In the genomic region with DNA sequence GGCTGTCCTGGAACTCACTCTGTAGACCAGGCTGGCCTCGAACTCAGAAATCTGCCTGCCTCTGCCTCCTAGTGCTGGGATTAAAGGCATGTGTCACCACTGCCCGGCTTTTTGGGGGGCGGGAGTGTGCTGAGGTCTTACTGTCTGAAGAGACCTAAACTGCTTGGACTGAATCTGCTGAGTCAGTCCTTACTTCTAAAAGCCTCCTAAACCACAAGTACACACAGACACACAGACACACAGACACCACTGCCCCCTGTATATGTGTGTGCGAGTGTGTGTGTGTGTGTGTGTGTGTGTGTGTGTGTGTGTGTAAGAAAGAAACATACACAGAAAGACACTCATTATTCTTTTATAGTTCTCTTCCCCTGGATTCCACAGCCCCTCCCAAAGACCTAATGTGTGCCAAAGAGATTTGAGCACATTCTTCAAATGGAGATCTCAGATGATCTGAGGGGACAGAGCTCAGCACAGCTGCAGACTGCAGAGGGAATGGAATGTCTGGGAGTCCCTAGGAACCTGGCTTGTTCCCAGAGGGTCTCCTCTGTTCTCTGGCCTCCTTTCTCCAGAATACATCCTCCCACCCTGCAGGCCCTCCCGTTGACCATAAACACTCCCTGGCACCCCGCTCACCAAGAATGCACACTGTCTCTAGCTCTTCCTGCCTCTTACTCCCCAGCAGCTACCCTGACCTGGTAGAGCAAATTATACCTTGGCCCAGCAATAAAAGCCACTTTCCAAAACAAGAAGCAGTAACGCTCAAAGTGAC, we compare ENCODE assay signal across 11 mouse cellular contexts. TPM values are rescaled to one million over a fixed set of nuclear protein-coding genes. Genes with fewer than 3 reads are reported as not detected.
DNase-seq lines count a peak whose midpoint lies in the region; ATAC-seq and TF ChIP-seq lines count a peak whose summit lies in the region.
"Had no signal": no experiment of that assay in that cellular context is flagged by ENCODE, and none has a peak within 500 bp of the region (broad histone marks: within the 10 kb centered on the region; RNA-seq: fewer than 3 reads in every experiment).

No protein-coding gene starts in this region.

- no peak for DNase-seq in heart, adult 11 months
- DNase-seq in ES-E14 (ENCODE audit: low read depth, low spot score), result no peak
- no peak for DNase-seq in forebrain, postnatal 0 days
- DNase-seq in midbrain, embryonic 11.5 days (ENCODE audit: low spot score, missing footprints), result no peak
- no peak for DNase-seq in frontal cortex, postnatal 25 days (ENCODE audit: low spot score in 2 of 2)
- no peak for DNase-seq in layer of hippocampus, adult 9-10 months (ENCODE audit: low spot score)
- DNase-seq: thymus, postnatal 14 days had no signal

- in situ Hi-C loops in ES-E14 (cut with MboI; ENCODE audit: low sequenced_read_pairs in 2 of 2, unreplicated experiment in 2 of 2), result no loop called here

- peaks cover 11 to 13% of the 10 kb centered on the region in 2 experiments; a peak in 3 of 4 replicates for H3K4me1 ChIP-seq in heart, embryonic 14.5 days (ENCODE audit: control insufficient read depth in 2 of 2, insufficient read depth in 2 of 2, low read length in 2 of 2)
- peaks cover 0 to 5% of the 10 kb centered on the region in 2 experiments; a peak in 1 of 4 replicates for H3K4me1 ChIP-seq in ES-E14 (ENCODE audit: control insufficient read depth in 2 of 2, insufficient read depth in 2 of 2, low read length in 2 of 2, poor library complexity in 1 of 2)
- H3K4me1 ChIP-seq in forebrain, postnatal 0 days (ENCODE audit: insufficient read depth), result 0 out of 2 replicates have a peak, but pooled peaks cover 4% of the 10 kb centered on the region
- peaks cover 9% of the 10 kb centered on the region; the same call in 1 of the 2 replicates for H3K4me1 ChIP-seq in midbrain, embryonic 11.5 days (ENCODE audit: control insufficient read depth, insufficient read depth, low read length)

- peak overlapping the region; percentile 42 to 51 for H3K4me3 ChIP-seq in heart, embryonic 14.5 days (ENCODE audit: control insufficient read depth in 1 of 2, insufficient read depth in 1 of 2, low read depth in 1 of 2, low read length in 2 of 2)
- peak overlapping the region in 1 of 2 experiments; percentile 66; a peak in 1 of 4 replicates for H3K4me3 ChIP-seq in ES-E14 (ENCODE audit: insufficient read depth in 1 of 2, low read depth in 1 of 2, low read length in 2 of 2, poor library complexity in 1 of 2, severe bottlenecking in 1 of 2)
- peak overlapping the region; percentile 79 for H3K4me3 ChIP-seq in forebrain, postnatal 0 days (ENCODE audit: low read depth, low read length)
- H3K4me3 ChIP-seq in midbrain, embryonic 11.5 days (ENCODE audit: low read depth, low read length), result peak overlapping the region; percentile 41; the same call in 1 of the 2 replicates

- H3K4me2 ChIP-seq in heart, embryonic 14.5 days (ENCODE audit: low read length), result peak overlapping the region; percentile 70
- peak overlapping the region; percentile 76 for H3K4me2 ChIP-seq in forebrain, postnatal 0 days (ENCODE audit: low read depth)
- peak overlapping the region; percentile 48 for H3K4me2 ChIP-seq in midbrain, embryonic 11.5 days

- no peaks in the 10 kb centered on the region for H3K9me3 ChIP-seq in heart, embryonic 14.5 days (ENCODE audit: control insufficient read depth, low read length)
- no peaks in the 10 kb centered on the region for H3K9me3 ChIP-seq in ES-E14 (ENCODE audit: control insufficient read depth, insufficient read depth, low read depth, low read length)
- H3K9me3 ChIP-seq in forebrain, postnatal 0 days (ENCODE audit: low read length), result no peaks in the 10 kb centered on the region
- H3K9me3 ChIP-seq in midbrain, embryonic 11.5 days (ENCODE audit: control insufficient read depth, low read length), result no peaks in the 10 kb centered on the region

- H3K27me3 ChIP-seq in heart, embryonic 14.5 days (ENCODE audit: control insufficient read depth, insufficient read depth, low read length), result no peaks in the 10 kb centered on the region; the same call in 1 of the 2 replicates
- H3K27me3 ChIP-seq in forebrain, postnatal 0 days (ENCODE audit: insufficient read depth, low read length), result no peaks in the 10 kb centered on the region
- no peaks in the 10 kb centered on the region for H3K27me3 ChIP-seq in midbrain, embryonic 11.5 days (ENCODE audit: control insufficient read depth, insufficient read depth, low read length)
- H3K27me3 ChIP-seq: CH12.LX had no signal

- 43% methylated on average over 7 of the region's 7 CpGs for WGBS in heart, embryonic 14.5 days
- WGBS in forebrain, postnatal 0 days, result 56% methylated on average over 7 of the region's 7 CpGs
- 57% methylated on average over 7 of the region's 7 CpGs for WGBS in midbrain, embryonic 11.5 days

- no peak for TF ChIP-seq CTCF in forebrain, postnatal 0 days (IDR thresholded peaks at IDR 0.05; ENCODE audit: low read depth)

- no peak for ATAC-seq in heart, embryonic 14.5 days (ENCODE audit: insufficient number of reproducible peaks, insufficient read depth, low FRiP score, low read depth)
- peak; percentile 0; the same call in 1 of the 2 replicates for ATAC-seq in forebrain, postnatal 0 days
- no peak; the same call in 1 of the 2 replicates for ATAC-seq in midbrain, embryonic 11.5 days (ENCODE audit: low FRiP score)
- no peak for ATAC-seq in cerebellum, adult (ENCODE audit: insufficient number of reproducible peaks, low FRiP score, low TSS enrichment)

- no peaks in the 10 kb centered on the region for H3K36me3 ChIP-seq in heart, embryonic 14.5 days (ENCODE audit: control insufficient read depth, insufficient read depth, low read length)
- no peaks in the 10 kb centered on the region for H3K36me3 ChIP-seq in ES-E14 (ENCODE audit: control insufficient read depth, insufficient read depth, low read length, poor library complexity, severe bottlenecking)
- H3K36me3 ChIP-seq in forebrain, postnatal 0 days (ENCODE audit: insufficient read depth), result peaks cover 6% of the 10 kb centered on the region; the same call in 1 of the 2 replicates
- no peaks in the 10 kb centered on the region for H3K36me3 ChIP-seq in midbrain, embryonic 11.5 days (ENCODE audit: control insufficient read depth, insufficient read depth, low read length)

- peak overlapping the region; percentile 65; the same call in 1 of the 2 replicates for H3K9ac ChIP-seq in heart, embryonic 14.5 days (ENCODE audit: low read length)
- no peak overlapping the region for H3K9ac ChIP-seq in ES-E14 (ENCODE audit: insufficient read depth, low read depth, low read length, poor library complexity, severe bottlenecking)
- H3K9ac ChIP-seq in forebrain, postnatal 0 days, result peak overlapping the region; percentile 79
- H3K9ac ChIP-seq in midbrain, embryonic 11.5 days (ENCODE audit: low read length), result peak overlapping the region; percentile 56

- H3K27ac ChIP-seq in heart, embryonic 14.5 days (replicated peaks in 1 of 2; ENCODE audit: control insufficient read depth in 1 of 2, insufficient read depth in 1 of 2, low read depth in 2 of 2, low read length in 2 of 2), result peak overlapping the region in 1 of 2 experiments; percentile 19; a peak in 1 of 4 replicates
- no peak overlapping the region for H3K27ac ChIP-seq in ES-E14 (ENCODE audit: insufficient read depth, low read depth, low read length, poor library complexity, severe bottlenecking)
- H3K27ac ChIP-seq in forebrain, postnatal 0 days (ENCODE audit: low read depth, low read length), result peak overlapping the region; percentile 89
- H3K27ac ChIP-seq in midbrain, embryonic 11.5 days (ENCODE audit: low read depth, low read length), result no peak overlapping the region

TF ChIP-seq in ES-E14, 5 proteins besides CTCF, POLR2A, EP300 and RAD21:
- TF ChIP-seq ZNF384 (IDR thresholded peaks at IDR 0.05; ENCODE audit: low read depth, low read length), result no peak
- TF ChIP-seq MAFK (IDR thresholded peaks at IDR 0.05; ENCODE audit: insufficient read depth, low read depth, low read length), result peak; percentile 51; the same call in 1 of the 2 replicates
- no peak for TF ChIP-seq ZC3H11A (IDR thresholded peaks at IDR 0.05; ENCODE audit: borderline replicate concordance, low read depth, low read length)
- TF ChIP-seq CHD2 (IDR thresholded peaks at IDR 0.05; ENCODE audit: low read depth, low read length), result no peak
- TF ChIP-seq HCFC1 (IDR thresholded peaks at IDR 0.05; ENCODE audit: borderline replicate concordance, insufficient read depth, low read length), result no peak

RNA-seq across cellular contexts. Expression of gene Csdc2, which starts 0.5 kb away (rescaled TPM):
- polyA plus RNA-seq in heart, embryonic 14.5 days (2014; fragmentation: Nextera tagmentation; extraction: Ambion mirVana), result 5.5 and 6.7 TPM in 2 replicates
- total RNA-seq in ES-E14 (2012; rRNA removed), result 1.2 TPM in 2 replicates
- 88.9 and 118 TPM in 2 replicates for total RNA-seq in forebrain, postnatal 0 days (2014; rRNA removed)
- polyA plus RNA-seq in forebrain, postnatal 0 days (2015; fragmentation: Nextera tagmentation; extraction: Ambion mirVana), result 178 and 273 TPM in 2 replicates
- 18.0 and 18.9 TPM in 2 replicates for polyA plus RNA-seq in midbrain, embryonic 11.5 days (2014; fragmentation: Nextera tagmentation; extraction: Ambion mirVana)
- total RNA-seq: granulocyte monocyte progenitor cell, adult 5-6 weeks had no signal

RNA-seq across cellular contexts. Expression of gene Polr3h, which starts 10.0 kb away (rescaled TPM):
- polyA plus RNA-seq in heart, embryonic 14.5 days (2014; fragmentation: Nextera tagmentation; extraction: Ambion mirVana), result 154 and 156 TPM in 2 replicates
- 72.4 and 83.7 TPM in 2 replicates for total RNA-seq in ES-E14 (2012; rRNA removed)
- 52.8 and 62.5 TPM in 2 replicates for total RNA-seq in forebrain, postnatal 0 days (2014; rRNA removed)
- 105 and 113 TPM in 2 replicates for polyA plus RNA-seq in forebrain, postnatal 0 days (2015; fragmentation: Nextera tagmentation; extraction: Ambion mirVana)
- polyA plus RNA-seq in midbrain, embryonic 11.5 days (2014; fragmentation: Nextera tagmentation; extraction: Ambion mirVana), result 66.9 and 75.6 TPM in 2 replicates

RNA-seq across cellular contexts. Expression of gene Pmm1, which starts 24.7 kb away (rescaled TPM):
- 18.3 and 19.7 TPM in 2 replicates for polyA plus RNA-seq in heart, embryonic 14.5 days (2014; fragmentation: Nextera tagmentation; extraction: Ambion mirVana)
- total RNA-seq in ES-E14 (2012; rRNA removed), result 299 and 342 TPM in 2 replicates
- total RNA-seq in forebrain, postnatal 0 days (2014; rRNA removed), result 162 and 181 TPM in 2 replicates
- polyA plus RNA-seq in forebrain, postnatal 0 days (2015; fragmentation: Nextera tagmentation; extraction: Ambion mirVana), result 132 and 140 TPM in 2 replicates
- polyA plus RNA-seq in midbrain, embryonic 11.5 days (2014; fragmentation: Nextera tagmentation; extraction: Ambion mirVana), result 26.9 and 29.8 TPM in 2 replicates

RNA-seq across cellular contexts. Expression of gene 1700029P11Rik, which starts 44.3 kb away (rescaled TPM):
- not detected in 2 replicates for polyA plus RNA-seq in heart, embryonic 14.5 days (2014; fragmentation: Nextera tagmentation; extraction: Ambion mirVana)
- 29.9 and 41.1 TPM in 2 replicates for total RNA-seq in ES-E14 (2012; rRNA removed)
- total RNA-seq in forebrain, postnatal 0 days (2014; rRNA removed), result not detected in 2 replicates
- not detected in 2 replicates for polyA plus RNA-seq in forebrain, postnatal 0 days (2015; fragmentation: Nextera tagmentation; extraction: Ambion mirVana)
- polyA plus RNA-seq in midbrain, embryonic 11.5 days (2014; fragmentation: Nextera tagmentation; extraction: Ambion mirVana), result not detected in 2 replicates
- total RNA-seq: CH12.LX; granulocyte monocyte progenitor cell, adult 5-6 weeks had no signal

RNA-seq across cellular contexts. Expression of gene Xrcc6, which starts 51.6 kb away (rescaled TPM):
- 57.7 and 64.1 TPM in 2 replicates for polyA plus RNA-seq in heart, embryonic 14.5 days (2014; fragmentation: Nextera tagmentation; extraction: Ambion mirVana)
- 69.1 and 84.6 TPM in 2 replicates for total RNA-seq in ES-E14 (2012; rRNA removed)
- total RNA-seq in forebrain, postnatal 0 days (2014; rRNA removed), result 28.4 and 34.8 TPM in 2 replicates
- 25.6 and 29.5 TPM in 2 replicates for polyA plus RNA-seq in forebrain, postnatal 0 days (2015; fragmentation: Nextera tagmentation; extraction: Ambion mirVana)
- 58.4 and 62.2 TPM in 2 replicates for polyA plus RNA-seq in midbrain, embryonic 11.5 days (2014; fragmentation: Nextera tagmentation; extraction: Ambion mirVana)
